Mouse (Mus musculus): ENCODE results near the gene Tspo2. TPM values are rescaled to one million over a fixed set of nuclear protein-coding genes. Genes with fewer than 3 reads are reported as not detected.

The Tspo2 gene
- polyA plus RNA-seq, 1 experiment from 2014 or later, result 6.1 TPM

DNA sequence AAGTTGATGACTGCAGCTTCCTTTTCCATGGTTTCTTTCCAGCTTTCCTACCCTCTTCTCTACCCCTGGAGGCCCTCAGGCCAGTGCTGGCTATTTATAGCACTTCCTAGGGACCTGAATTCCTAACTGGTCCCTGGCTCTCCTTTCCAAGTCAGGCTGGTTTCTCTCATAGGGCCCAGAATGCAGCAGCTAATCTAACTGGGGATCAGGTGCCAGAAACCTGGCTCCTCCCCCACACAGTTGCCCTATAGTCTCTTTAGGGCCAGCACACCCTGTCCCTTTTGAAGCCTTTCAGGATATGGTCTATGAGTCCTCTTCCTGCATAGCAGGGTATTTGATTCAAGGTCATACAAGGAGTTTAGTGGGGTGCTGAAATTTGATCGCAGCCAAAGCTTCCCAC, 14.8 kb downstream of the Tspo2 start:
- ATAC-seq (replicated peaks; ENCODE audit: extremely low read depth, insufficient read depth, low FRiP score), result peak; percentile 69

DNA sequence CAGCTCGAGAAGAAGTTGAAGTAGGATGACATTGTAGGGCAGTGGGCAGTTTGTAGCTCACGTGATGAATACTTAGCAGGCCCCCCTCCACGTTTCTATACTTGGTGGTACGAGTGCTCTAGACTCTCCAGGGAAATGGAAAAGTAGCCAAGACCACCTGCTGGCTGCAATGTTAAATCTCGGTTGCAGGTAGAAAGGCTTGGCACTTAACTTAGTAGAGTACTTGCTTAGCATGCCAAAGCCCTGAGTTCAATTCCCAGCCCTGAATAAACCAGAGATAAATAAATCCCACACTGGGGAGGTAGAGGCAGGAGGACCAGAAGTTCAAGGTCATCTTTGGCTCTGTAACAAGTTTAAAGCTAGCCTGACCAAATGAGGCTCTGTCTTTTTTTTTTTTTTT, 16.8 kb downstream of the Tspo2 start:
- no peak overlapping the region for H3K4me2 ChIP-seq (ENCODE audit: low read depth, low read length)
- no peak overlapping the region for H3K9ac ChIP-seq (ENCODE audit: low read length)
- no peaks in the 10 kb centered on the region for H3K36me3 ChIP-seq (ENCODE audit: control insufficient read depth, insufficient read depth)
- no peaks in the 10 kb centered on the region for H3K9me3 ChIP-seq (replicated peaks; ENCODE audit: control insufficient read depth, low read length)
- no peak overlapping the region for H3K4me3 ChIP-seq (ENCODE audit: low read length)
- no peaks in the 10 kb centered on the region for H3K27me3 ChIP-seq (ENCODE audit: control insufficient read depth, insufficient read depth, low read length)
- ATAC-seq (replicated peaks; ENCODE audit: extremely low read depth, insufficient read depth, low FRiP score), result no peak
- peaks cover 39% of the 10 kb centered on the region for H3K4me1 ChIP-seq (ENCODE audit: control insufficient read depth, insufficient read depth, low read length)
- WGBS, result 75% methylated on average over 5 of the region's 5 CpGs
- H3K27ac ChIP-seq (ENCODE audit: low read length), result no peak overlapping the region

More for the DNA sequence above, 14.8 kb downstream of the Tspo2 start:
- Histone ChIP-seq H3K4me1 (ENCODE audit: control insufficient read depth, insufficient read depth, low read length) (peaks cover 34% of the 10 kb centered on the region), H3K27me3 (ENCODE audit: control insufficient read depth, insufficient read depth, low read length) (no peaks in the 10 kb centered on the region), H3K27ac (ENCODE audit: low read length) (peak overlapping the region; percentile 97), H3K9ac (ENCODE audit: low read length) (peak overlapping the region; percentile 38; the same call in 1 of the 2 replicates), H3K4me3 (ENCODE audit: low read length) (no peak overlapping the region), H3K4me2 (ENCODE audit: low read depth, low read length) (peak overlapping the region; percentile 18; the same call in 1 of the 2 replicates), H3K9me3 (replicated peaks; ENCODE audit: control insufficient read depth, low read length) (no peaks in the 10 kb centered on the region), H3K36me3 (ENCODE audit: control insufficient read depth, insufficient read depth) (no peaks in the 10 kb centered on the region)
- WGBS, result 16% methylated on average over 1 of the region's 1 CpGs

DNA sequence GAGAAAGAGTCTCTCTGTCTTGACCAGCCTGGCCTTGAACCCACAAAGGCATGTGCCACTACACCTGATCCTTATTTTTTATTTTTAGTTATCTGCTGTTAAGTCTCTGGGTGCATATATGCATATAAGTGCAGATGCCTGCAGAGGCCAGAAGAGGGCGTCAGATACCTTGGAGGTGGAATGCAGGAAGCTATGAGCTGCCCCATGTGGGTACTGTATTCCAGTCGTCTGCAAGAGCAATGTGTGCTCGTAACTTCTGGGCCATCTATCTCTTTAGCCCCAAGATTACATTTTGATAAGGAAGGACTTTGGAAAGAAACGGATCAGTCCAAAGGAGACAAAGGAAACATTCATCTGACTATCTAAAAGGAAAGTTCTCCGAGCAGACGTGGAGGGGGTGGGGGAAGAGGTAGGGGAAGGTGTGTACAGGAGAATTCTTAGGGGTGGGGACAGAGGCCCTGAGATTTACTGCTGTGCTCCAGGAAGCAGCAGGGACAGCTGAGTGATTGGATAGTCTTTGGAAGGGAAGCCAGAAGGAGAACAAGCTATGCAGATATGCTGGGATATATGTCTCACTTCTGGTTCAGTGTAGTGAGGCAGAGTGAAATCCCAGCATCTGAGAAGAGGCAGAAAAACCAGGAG, 17.5 kb downstream of the Tspo2 start:
- Histone ChIP-seq H3K4me1 (ENCODE audit: control insufficient read depth, insufficient read depth, low read length) (peaks cover 44% of the 10 kb centered on the region), H3K9me3 (replicated peaks; ENCODE audit: control insufficient read depth, low read length) (no peaks in the 10 kb centered on the region), H3K27ac (ENCODE audit: low read length) (no peak overlapping the region), H3K4me3 (ENCODE audit: low read length) (no peak overlapping the region), H3K9ac (ENCODE audit: low read length) (no peak overlapping the region), H3K36me3 (ENCODE audit: control insufficient read depth, insufficient read depth) (no peaks in the 10 kb centered on the region), H3K4me2 (ENCODE audit: low read depth, low read length) (no peak overlapping the region), H3K27me3 (ENCODE audit: control insufficient read depth, insufficient read depth, low read length) (no peaks in the 10 kb centered on the region)
- ATAC-seq (replicated peaks; ENCODE audit: extremely low read depth, insufficient read depth, low FRiP score), result no peak
- WGBS, result 51% methylated on average over 6 of the region's 6 CpGs

DNA sequence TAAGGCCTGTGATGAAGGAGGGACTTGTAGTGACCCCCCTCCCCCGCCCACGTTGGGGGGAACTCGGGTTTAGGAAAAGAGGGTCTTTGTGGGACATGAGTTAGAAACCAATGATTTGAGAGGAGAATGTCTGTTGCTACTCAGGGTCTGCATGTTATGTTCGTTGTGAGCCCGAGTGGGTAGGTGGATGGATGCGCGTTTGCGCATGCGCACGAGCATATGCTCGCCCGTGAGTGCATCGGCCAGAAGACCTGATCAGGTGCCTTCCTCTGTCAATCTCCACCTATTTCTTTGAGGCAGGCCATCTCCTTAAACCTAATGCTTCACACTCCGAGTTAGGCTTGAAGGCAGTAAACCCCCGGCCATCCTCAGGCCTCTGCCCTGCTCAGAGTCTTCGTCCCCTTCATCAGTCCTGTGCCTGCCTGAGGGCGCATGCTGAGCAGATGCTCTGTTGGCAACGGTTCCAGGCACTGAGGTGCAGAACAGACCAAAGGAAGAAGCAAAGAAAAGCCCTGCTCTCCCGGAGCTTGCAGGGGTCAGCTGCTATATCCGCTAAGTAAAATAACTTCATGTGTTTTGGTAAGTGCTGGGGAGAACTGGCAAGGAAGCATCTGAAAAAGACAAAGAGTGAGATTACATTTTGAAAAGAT, 18.2 kb downstream of the Tspo2 start:
- Histone ChIP-seq H3K4me1 (ENCODE audit: control insufficient read depth, insufficient read depth, low read length) (peaks cover 50% of the 10 kb centered on the region), H3K4me3 (ENCODE audit: low read length) (no peak overlapping the region), H3K27ac (ENCODE audit: low read length) (peak overlapping the region; percentile 98), H3K4me2 (ENCODE audit: low read depth, low read length) (peak overlapping the region; percentile 26; the same call in 1 of the 2 replicates), H3K27me3 (ENCODE audit: control insufficient read depth, insufficient read depth, low read length) (no peaks in the 10 kb centered on the region), H3K9ac (ENCODE audit: low read length) (peak overlapping the region; percentile 33; the same call in 1 of the 2 replicates), H3K9me3 (replicated peaks; ENCODE audit: control insufficient read depth, low read length) (no peaks in the 10 kb centered on the region), H3K36me3 (ENCODE audit: control insufficient read depth, insufficient read depth) (no peaks in the 10 kb centered on the region)
- 65% methylated on average over 20 of the region's 20 CpGs for whole genome bisulfite sequencing
- no peak for ATAC-seq (replicated peaks; ENCODE audit: extremely low read depth, insufficient read depth, low FRiP score)

DNA sequence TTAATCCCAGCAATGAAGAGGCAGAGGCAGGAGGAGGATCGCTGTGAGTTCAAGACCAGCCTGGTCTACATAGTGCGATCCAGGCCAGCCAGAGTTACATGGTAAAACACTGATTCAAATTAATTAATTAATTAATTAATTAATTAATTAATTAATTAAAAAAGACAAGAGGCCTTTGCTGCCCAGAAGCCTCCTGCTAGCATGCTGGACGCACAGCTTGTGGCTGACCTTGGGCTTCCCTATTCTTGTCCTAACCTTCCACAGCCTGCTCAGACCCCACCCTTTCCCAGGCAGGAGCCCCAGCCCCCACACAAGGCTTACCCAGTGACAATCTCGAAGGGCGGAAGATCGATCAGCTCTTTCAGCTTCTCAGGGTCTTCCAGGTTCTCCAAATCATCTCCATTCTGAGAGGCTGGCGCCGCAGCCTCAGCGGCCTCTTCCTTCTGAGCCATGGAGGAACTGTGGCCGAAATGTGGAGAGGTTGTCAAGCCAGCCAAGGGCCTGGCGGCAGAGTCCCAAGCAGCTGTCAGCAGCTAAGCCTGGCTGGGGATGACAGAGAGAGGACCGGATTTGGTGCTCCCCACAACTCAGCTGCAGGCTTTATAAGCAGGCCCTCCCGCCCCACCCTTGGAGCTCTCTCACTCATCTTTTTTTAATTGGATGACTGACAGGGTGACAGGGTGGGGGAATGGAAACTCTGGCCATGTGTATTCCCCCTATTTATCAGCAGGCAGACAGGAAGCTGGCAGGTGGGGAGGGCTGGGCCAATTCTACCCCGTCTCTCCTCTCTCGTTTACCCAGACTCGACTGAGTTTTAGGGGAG, 19.0 kb downstream of the Tspo2 start, which contains the start of gene Apobec2:
Gene Apobec2, minus strand, starts transcription at position 773 of the 823 bp plus-strand sequence.
- WGBS, result 24% methylated on average over 16 of the region's 16 CpGs
- ATAC-seq (replicated peaks; ENCODE audit: extremely low read depth, insufficient read depth, low FRiP score), result peak; percentile 77
- Histone ChIP-seq H3K4me3 (ENCODE audit: low read length) (peak within 1 kb of the TSS; percentile 54), H3K27me3 (ENCODE audit: control insufficient read depth, insufficient read depth, low read length) (no peaks in the 10 kb centered on the region), H3K4me2 (ENCODE audit: low read depth, low read length) (peak within 1 kb of the TSS; percentile 77), H3K36me3 (ENCODE audit: control insufficient read depth, insufficient read depth) (no peaks in the 10 kb centered on the region), H3K27ac (ENCODE audit: low read length) (peak within 1 kb of the TSS; percentile 98), H3K9me3 (replicated peaks; ENCODE audit: control insufficient read depth, low read length) (no peaks in the 10 kb centered on the region), H3K9ac (ENCODE audit: low read length) (peak within 1 kb of the TSS; percentile 87), H3K4me1 (ENCODE audit: control insufficient read depth, insufficient read depth, low read length) (peaks cover 51% of the 10 kb centered on the region)

DNA sequence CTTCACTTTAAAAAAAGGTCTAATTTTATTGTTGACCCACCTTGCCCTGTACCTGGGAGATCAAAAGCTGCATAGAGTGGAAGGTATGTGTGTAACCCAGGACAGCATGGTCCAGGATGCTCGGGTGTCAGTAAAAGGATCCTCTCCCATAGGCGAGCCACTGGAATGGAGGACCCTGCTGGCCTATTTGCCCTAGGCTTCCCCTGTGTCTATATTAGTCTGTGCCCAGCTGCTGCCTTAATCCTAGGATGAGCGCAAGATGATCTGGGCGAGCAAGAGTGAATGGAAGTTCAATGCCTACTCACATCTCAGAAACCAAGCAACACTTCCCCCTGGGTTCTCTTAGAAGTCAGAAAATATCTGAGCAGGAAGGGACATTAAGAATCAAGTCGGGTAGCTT, 20.3 kb downstream of the Tspo2 start:
- peaks cover 50% of the 10 kb centered on the region for H3K4me1 ChIP-seq (ENCODE audit: control insufficient read depth, insufficient read depth, low read length)
- peak overlapping the region; percentile 77 for H3K4me2 ChIP-seq (ENCODE audit: low read depth, low read length)
- H3K27ac ChIP-seq (ENCODE audit: low read length), result peak overlapping the region; percentile 98
- no peak for ATAC-seq (replicated peaks; ENCODE audit: extremely low read depth, insufficient read depth, low FRiP score)
- H3K36me3 ChIP-seq (ENCODE audit: control insufficient read depth, insufficient read depth), result no peaks in the 10 kb centered on the region
- H3K4me3 ChIP-seq (ENCODE audit: low read length), result peak overlapping the region; percentile 54
- 38% methylated on average over 5 of the region's 5 CpGs for WGBS
- H3K27me3 ChIP-seq (ENCODE audit: control insufficient read depth, insufficient read depth, low read length), result no peaks in the 10 kb centered on the region
- H3K9me3 ChIP-seq (replicated peaks; ENCODE audit: control insufficient read depth, low read length), result no peaks in the 10 kb centered on the region
- H3K9ac ChIP-seq (ENCODE audit: low read length), result peak overlapping the region; percentile 87

DNA sequence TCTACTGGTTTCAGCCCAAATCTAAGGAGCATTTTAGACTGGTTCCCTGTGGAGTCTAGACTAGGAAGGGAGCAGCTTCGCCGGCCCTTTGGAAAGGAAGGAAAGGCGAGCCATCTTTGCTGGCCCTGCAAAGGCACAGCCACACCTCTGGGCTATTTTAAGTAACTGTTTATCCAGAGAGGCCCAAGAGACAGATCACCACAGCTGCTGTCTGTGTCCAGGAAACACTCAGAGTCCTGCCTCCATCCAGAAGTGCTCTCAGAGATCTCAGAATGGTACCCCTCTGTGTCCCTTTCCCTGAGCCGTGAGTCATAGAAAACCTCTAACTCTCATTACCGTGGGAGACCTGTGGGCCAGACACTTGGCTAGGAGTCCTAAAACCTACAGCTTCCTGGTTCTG, 20.9 kb downstream of the Tspo2 start:
- ATAC-seq (replicated peaks; ENCODE audit: extremely low read depth, insufficient read depth, low FRiP score), result peak; percentile 46; the same call in 1 of the 2 replicates
- peak overlapping the region; percentile 39 for H3K9ac ChIP-seq (ENCODE audit: low read length)
- H3K27ac ChIP-seq (ENCODE audit: low read length), result peak overlapping the region; percentile 98
- H3K4me2 ChIP-seq (ENCODE audit: low read depth, low read length), result peak overlapping the region; percentile 77
- H3K4me3 ChIP-seq (ENCODE audit: low read length), result peak overlapping the region; percentile 54
- no peaks in the 10 kb centered on the region for H3K9me3 ChIP-seq (replicated peaks; ENCODE audit: control insufficient read depth, low read length)
- WGBS, result 8% methylated on average over 5 of the region's 5 CpGs
- no peaks in the 10 kb centered on the region for H3K36me3 ChIP-seq (ENCODE audit: control insufficient read depth, insufficient read depth)
- H3K4me1 ChIP-seq (ENCODE audit: control insufficient read depth, insufficient read depth, low read length), result peaks cover 52% of the 10 kb centered on the region
- no peaks in the 10 kb centered on the region for H3K27me3 ChIP-seq (ENCODE audit: control insufficient read depth, insufficient read depth, low read length)

DNA sequence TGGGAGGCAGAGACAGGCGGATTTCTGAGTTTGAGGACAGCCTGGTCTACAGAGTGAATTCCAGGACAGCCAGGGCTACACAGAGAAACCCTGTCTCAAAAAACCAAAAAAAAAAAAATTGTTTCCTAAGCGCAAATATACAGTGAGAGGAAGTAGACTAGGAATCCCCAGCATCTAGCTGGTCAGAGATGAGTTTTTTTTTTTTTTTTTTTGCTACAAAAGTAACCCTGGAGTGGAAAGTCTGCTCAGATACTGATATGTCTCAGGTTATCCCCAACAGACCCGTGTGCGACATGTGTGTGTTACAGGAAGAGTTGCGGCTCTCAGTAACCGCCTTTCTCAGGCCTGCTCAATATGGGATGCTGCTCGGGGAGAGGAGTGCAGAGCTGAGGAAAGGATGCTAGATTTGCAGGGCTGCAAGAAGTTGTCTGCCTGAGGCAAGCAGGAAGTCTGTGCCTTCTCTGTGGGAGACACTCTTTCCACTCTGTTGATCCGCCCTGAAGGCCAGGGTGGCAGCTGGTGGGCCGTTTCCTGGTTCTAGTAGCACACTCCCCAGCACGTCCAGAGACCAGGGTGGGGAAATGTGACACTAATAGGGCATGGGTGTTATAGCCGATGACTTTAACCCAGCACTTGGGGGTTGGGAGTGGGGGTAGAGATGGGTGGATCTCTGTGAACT, 23.3 kb downstream of the Tspo2 start:
- peak overlapping the region; percentile 60 for H3K9ac ChIP-seq (ENCODE audit: low read length)
- 48% methylated on average over 11 of the region's 11 CpGs for WGBS
- H3K4me1 ChIP-seq (ENCODE audit: control insufficient read depth, insufficient read depth, low read length), result peaks cover 59% of the 10 kb centered on the region
- no peak for ATAC-seq (replicated peaks; ENCODE audit: extremely low read depth, insufficient read depth, low FRiP score)
- peaks cover 3% of the 10 kb centered on the region; the same call in 1 of the 2 replicates for H3K36me3 ChIP-seq (ENCODE audit: control insufficient read depth, insufficient read depth)
- peak overlapping the region; percentile 77 for H3K4me2 ChIP-seq (ENCODE audit: low read depth, low read length)
- no peaks in the 10 kb centered on the region for H3K27me3 ChIP-seq (ENCODE audit: control insufficient read depth, insufficient read depth, low read length)
- H3K4me3 ChIP-seq (ENCODE audit: low read length), result peak overlapping the region; percentile 24; the same call in 1 of the 2 replicates
- peak overlapping the region; percentile 76 for H3K27ac ChIP-seq (ENCODE audit: low read length)
- H3K9me3 ChIP-seq (replicated peaks; ENCODE audit: control insufficient read depth, low read length), result no peaks in the 10 kb centered on the region
